Comparison of ENCODE assay signal across 8 mouse cellular contexts in the genomic region with DNA sequence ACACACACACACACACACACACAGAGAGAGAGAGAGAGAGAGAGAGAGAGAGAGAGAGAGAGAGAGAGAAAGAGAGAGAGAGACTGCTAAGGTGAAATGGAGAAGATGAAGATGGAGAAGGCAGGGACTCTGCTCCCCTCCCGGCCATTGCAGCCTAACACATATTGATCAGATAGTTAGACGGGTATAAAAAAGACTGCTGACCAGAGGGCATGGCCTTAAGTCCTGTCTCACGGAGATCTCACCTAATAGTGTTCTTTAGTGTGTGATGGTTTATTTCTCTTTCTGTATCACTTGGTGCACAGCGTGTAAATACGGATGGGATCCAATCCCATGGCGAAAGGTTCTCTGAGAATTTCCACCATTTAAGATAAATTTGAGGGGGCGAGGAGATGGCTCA. TPM values are rescaled to one million over a fixed set of nuclear protein-coding genes. Genes with fewer than 3 reads are reported as not detected.
A peak's percentile ranks its signal among the peaks of the same experiment; 100 is the strongest.
DNase-seq lines count a peak whose midpoint lies in the region; ATAC-seq and TF ChIP-seq lines count a peak whose summit lies in the region.

Gene Fam81a (minus strand): TSS at position 101 of the 400 bp plus-strand sequence.

- intact Hi-C loops in heart, postnatal 25 days (cut with DNase I) = no loop called here

- no peak within 1 kb of the TSS for H3K27ac ChIP-seq in bone marrow macrophage, adult 2 months (ENCODE audit: insufficient read depth, low read depth, low read length)
- H3K27ac ChIP-seq in limb, embryonic 14.5 days (replicated peaks; ENCODE audit: low read depth, low read length) = no peak within 1 kb of the TSS

- no peak for DNase-seq in heart, postnatal 25 days (ENCODE audit: low spot score)
- no peak for DNase-seq in limb, embryonic 14.5 days (ENCODE audit: low spot score)
- DNase-seq in gastrocnemius, adult 8-10 months (ENCODE audit: low spot score in 2 of 2) = no peak
- DNase-seq in spleen, adult 12 weeks (ENCODE audit: low spot score) = no peak
- DNase-seq in adrenal gland, postnatal 36 days = no peak

- H3K4me1 ChIP-seq in erythroblast, embryonic 14.5 days (ENCODE audit: control insufficient read depth) = no peaks in the 10 kb centered on the region
- H3K4me1 ChIP-seq in bone marrow macrophage, adult 2 months (ENCODE audit: control insufficient read depth, insufficient read depth, low read length) = no peaks in the 10 kb centered on the region
- peaks cover 15% of the 10 kb centered on the region for H3K4me1 ChIP-seq in limb, embryonic 14.5 days (ENCODE audit: control insufficient read depth, insufficient read depth, low read length)

- H3K9me3 ChIP-seq in erythroblast, embryonic 14.5 days (ENCODE audit: control insufficient read depth, low read length) = no peaks in the 10 kb centered on the region
- no peaks in the 10 kb centered on the region for H3K9me3 ChIP-seq in limb, embryonic 14.5 days (ENCODE audit: control insufficient read depth, low read length)

- H3K4me3 ChIP-seq in erythroblast, embryonic 14.5 days (replicated peaks) = peak within 1 kb of the TSS; percentile 32
- H3K4me3 ChIP-seq in bone marrow macrophage, adult 2 months (ENCODE audit: insufficient read depth, low read length) = peak within 1 kb of the TSS; percentile 31
- peak within 1 kb of the TSS; percentile 54 for H3K4me3 ChIP-seq in limb, embryonic 14.5 days (replicated peaks; ENCODE audit: low read length)

- TF ChIP-seq CTCF in bone marrow macrophage, adult 2 months (IDR thresholded peaks at IDR 0.05; ENCODE audit: low read depth, low read length) = no peak

- peaks cover 31% of the 10 kb centered on the region for H3K27me3 ChIP-seq in erythroblast, embryonic 14.5 days (ENCODE audit: control insufficient read depth)
- H3K27me3 ChIP-seq in limb, embryonic 14.5 days (ENCODE audit: control insufficient read depth, insufficient read depth, low read length) = no peaks in the 10 kb centered on the region; the same call in 1 of the 2 replicates

- no peak for ATAC-seq in erythroblast, adult 5-6 weeks (replicated peaks; ENCODE audit: low FRiP score, poor library complexity, severe bottlenecking)
- ATAC-seq in limb, embryonic 14.5 days (ENCODE audit: low FRiP score, low read depth) = no peak

- peak within 1 kb of the TSS; percentile 56 for H3K9ac ChIP-seq in limb, embryonic 14.5 days (ENCODE audit: low read depth, low read length, severe bottlenecking)

- 62% methylated on average over 7 of the region's 7 CpGs for WGBS in limb, embryonic 14.5 days

- H3K36me3 ChIP-seq in erythroblast, embryonic 14.5 days (ENCODE audit: control insufficient read depth) = no peaks in the 10 kb centered on the region
- H3K36me3 ChIP-seq in limb, embryonic 14.5 days (ENCODE audit: control insufficient read depth, insufficient read depth, low read length) = no peaks in the 10 kb centered on the region

- H3K4me2 ChIP-seq in limb, embryonic 14.5 days (replicated peaks; ENCODE audit: low read depth, low read length, severe bottlenecking) = peak within 1 kb of the TSS; percentile 97

- TF ChIP-seq POLR2A in bone marrow macrophage, adult 2 months (IDR thresholded peaks at IDR 0.05; ENCODE audit: borderline replicate concordance, low read depth, low read length) = no peak
- no peak for TF ChIP-seq POLR2A in limb, embryonic 14.5 days (IDR thresholded peaks at IDR 0.05; ENCODE audit: borderline replicate concordance, extremely low read depth, insufficient read depth, insufficient read length)

RNA-seq across cellular contexts. Expression of gene Fam81a, which starts in this region (rescaled TPM):
- not detected in 2 replicates for polyA plus RNA-seq in erythroblast, embryonic 14.5 days (2012)
- total RNA-seq in erythroblast, adult 5-6 weeks (2015; ENCODE audit: low replicate concordance) = not detected in 2 replicates
- not detected in 2 replicates for total RNA-seq in erythroblast, adult 5-6 weeks (2017; ENCODE audit: low replicate concordance)
- 0.21 TPM in 1 of 2 replicates, not detected in the other for polyA plus RNA-seq in bone marrow macrophage, adult 2 months (2012; ENCODE audit: insufficient read depth, insufficient read length, missing spikeins)
- total RNA-seq in heart, postnatal 25 days (2021) = 10 to 100 TPM; 35.8 to 41.9 TPM
- 3.2 TPM in 2 replicates for polyA plus RNA-seq in limb, embryonic 14.5 days (2012; rRNA removed)
- polyA plus RNA-seq in limb, embryonic 14.5 days (2014; fragmentation: Nextera tagmentation; extraction: Ambion mirVana) = 6.2 and 6.7 TPM in 2 replicates
- total RNA-seq in gastrocnemius, adult 8-10 months (2022) = under 1 TPM; 0.68 to 0.97 (median 0.85) TPM
- total RNA-seq in adrenal gland, postnatal 36 days (2021) = 1 to 10 TPM; 2.8 to 3.1 TPM

Comparison
In these comparisons a context has a peak if more than half of its experiments do, and no peak if none do; other contexts are left out.
1. RNA of gene Fam81a (total RNA-seq): 35.8 to 41.9 TPM in heart, postnatal 25 days; 2.8 to 3.1 TPM in adrenal gland, postnatal 36 days, 0.68 to 0.97 TPM in gastrocnemius, adult 8-10 months and not detected in erythroblast, adult 5-6 weeks; every median in the first group is over 4 times any median in the second.
2. Peak in every context shown above with its lines, with median percentiles within 50 percentile points of each other: H3K4me3 ChIP-seq.